ENCODE assay signal across 8 mouse cellular contexts in genomic region chr11:83442596-83443267, GRCm38 (mm10). TPM values are rescaled to one million over a fixed set of nuclear protein-coding genes. Genes with fewer than 3 reads are reported as not detected.
DNase-seq lines count a peak whose midpoint lies in the region; ATAC-seq and TF ChIP-seq lines count a peak whose summit lies in the region.

No protein-coding gene starts in this region.

- peaks cover 11% of the 10 kb centered on the region for H3K4me1 ChIP-seq in forebrain, embryonic 16.5 days (replicated peaks; ENCODE audit: control insufficient read depth, insufficient read depth, low read length)
- H3K4me1 ChIP-seq in hindbrain, embryonic 12.5 days = peaks cover 13% of the 10 kb centered on the region
- peaks cover 23% of the 10 kb centered on the region for H3K4me1 ChIP-seq in lung, embryonic 15.5 days
- H3K4me1 ChIP-seq in olfactory bulb, adult 2 months (ENCODE audit: control insufficient read depth, insufficient read depth, low read length) = peaks cover 16% of the 10 kb centered on the region

- peak overlapping the region; percentile 30 for H3K4me2 ChIP-seq in forebrain, embryonic 16.5 days (ENCODE audit: low read length)
- H3K4me2 ChIP-seq in hindbrain, embryonic 12.5 days (replicated peaks) = peak overlapping the region; percentile 46
- H3K4me2 ChIP-seq in lung, embryonic 15.5 days = peak overlapping the region; percentile 47

- 0 out of 2 replicates have a peak, but pooled peaks have one; percentile 16 for ATAC-seq in forebrain, embryonic 16.5 days
- no peak for ATAC-seq in hindbrain, embryonic 12.5 days (ENCODE audit: low FRiP score)
- ATAC-seq in lung, embryonic 15.5 days (ENCODE audit: borderline replicate concordance, extremely low read depth, low FRiP score, low TSS enrichment) = no peak

- no peak overlapping the region for H3K27ac ChIP-seq in forebrain, embryonic 16.5 days (ENCODE audit: low read length)
- no peak overlapping the region for H3K27ac ChIP-seq in hindbrain, embryonic 12.5 days
- H3K27ac ChIP-seq in lung, embryonic 15.5 days = no peak overlapping the region
- no peak overlapping the region for H3K27ac ChIP-seq in olfactory bulb, adult 2 months (ENCODE audit: insufficient read depth, low read depth, low read length)

- peak; percentile 87 for DNase-seq in R1 (ENCODE audit: low read depth, low spot score)
- peak; percentile 75 for DNase-seq in cerebellum, adult 11-12 months
- peak; percentile 61 to 82 for DNase-seq in layer of hippocampus, adult 8-10 months (ENCODE audit: low spot score in 2 of 2)
- peak; percentile 69 for DNase-seq in urinary bladder, postnatal 25 days (ENCODE audit: low spot score)

- H3K9me3 ChIP-seq in forebrain, embryonic 16.5 days (ENCODE audit: control insufficient read depth, low read length) = no peaks in the 10 kb centered on the region
- H3K9me3 ChIP-seq in hindbrain, embryonic 12.5 days (replicated peaks) = no peaks in the 10 kb centered on the region
- no peaks in the 10 kb centered on the region for H3K9me3 ChIP-seq in lung, embryonic 15.5 days

- no peak; the same call in 1 of the 2 replicates for TF ChIP-seq CTCF in olfactory bulb, adult 2 months (IDR thresholded peaks at IDR 0.05; ENCODE audit: insufficient read depth, low read depth, low read length)

- H3K9ac ChIP-seq in forebrain, embryonic 16.5 days (replicated peaks; ENCODE audit: low read depth, low read length) = no peak overlapping the region
- H3K9ac ChIP-seq in hindbrain, embryonic 12.5 days = no peak overlapping the region
- H3K9ac ChIP-seq in lung, embryonic 15.5 days = no peak overlapping the region

- H3K27me3 ChIP-seq in forebrain, embryonic 16.5 days (replicated peaks; ENCODE audit: control insufficient read depth, insufficient read depth, low read length) = peaks cover 38% of the 10 kb centered on the region
- peaks cover 61% of the 10 kb centered on the region for H3K27me3 ChIP-seq in hindbrain, embryonic 12.5 days
- peaks cover 54% of the 10 kb centered on the region for H3K27me3 ChIP-seq in lung, embryonic 15.5 days

- peak overlapping the region; percentile 6; the same call in 1 of the 2 replicates for H3K4me3 ChIP-seq in forebrain, embryonic 16.5 days (replicated peaks; ENCODE audit: low read length)
- peak overlapping the region; percentile 24 for H3K4me3 ChIP-seq in hindbrain, embryonic 12.5 days
- H3K4me3 ChIP-seq in lung, embryonic 15.5 days = peak overlapping the region; percentile 15
- H3K4me3 ChIP-seq in olfactory bulb, adult 2 months (ENCODE audit: insufficient read depth, low read depth, low read length) = peak overlapping the region; percentile 21

- no peaks in the 10 kb centered on the region for H3K36me3 ChIP-seq in forebrain, embryonic 16.5 days (ENCODE audit: control insufficient read depth, insufficient read depth)
- H3K36me3 ChIP-seq in hindbrain, embryonic 12.5 days = no peaks in the 10 kb centered on the region
- no peaks in the 10 kb centered on the region for H3K36me3 ChIP-seq in lung, embryonic 15.5 days

- TF ChIP-seq POLR2A in olfactory bulb, adult 2 months (IDR thresholded peaks at IDR 0.05; ENCODE audit: insufficient read depth, low read depth, low read length) = no peak

- whole genome bisulfite sequencing in forebrain, embryonic 16.5 days = 12% methylated on average over 28 of the region's 29 CpGs
- 15% methylated on average over 29 of the region's 29 CpGs for WGBS in hindbrain, embryonic 12.5 days
- 10% methylated on average over 29 of the region's 29 CpGs for WGBS in lung, embryonic 15.5 days
- 11% methylated on average over 29 of the region's 29 CpGs for WGBS in olfactory bulb, adult 2 months

RNA-seq across cellular contexts. Expression of gene 1700020L24Rik, which starts 5.3 kb away (rescaled TPM):
- 0.26 and 1.0 TPM in 2 replicates for polyA plus RNA-seq in forebrain, embryonic 16.5 days (2015; fragmentation: Nextera tagmentation; extraction: Ambion mirVana)
- polyA plus RNA-seq in hindbrain, embryonic 12.5 days (2016; fragmentation: Nextera tagmentation; extraction: Ambion mirVana) = 0.30 and 0.45 TPM in 2 replicates
- total RNA-seq in layer of hippocampus, adult 8-10 months (2022) = under 1 TPM in 2 of 4 experiments, not detected in 2; 0.40 to 0.51 TPM
- polyA plus RNA-seq in lung, embryonic 15.5 days (2015; fragmentation: Nextera tagmentation; extraction: Ambion mirVana) = 0.18 and 0.29 TPM in 2 replicates
- not detected in 2 replicates for polyA plus RNA-seq in olfactory bulb, adult 2 months (2012; ENCODE audit: insufficient read depth, insufficient read length, low replicate concordance, missing spikeins)

RNA-seq across cellular contexts. Expression of gene Gas2l2, which starts 13.5 kb away (rescaled TPM):
- polyA plus RNA-seq in forebrain, embryonic 16.5 days (2015; fragmentation: Nextera tagmentation; extraction: Ambion mirVana) = 0.39 and 0.81 TPM in 2 replicates
- 0.59 and 0.76 TPM in 2 replicates for polyA plus RNA-seq in hindbrain, embryonic 12.5 days (2016; fragmentation: Nextera tagmentation; extraction: Ambion mirVana)
- total RNA-seq in layer of hippocampus, adult 8-10 months (2022) = under 1 TPM; 0.43 to 0.56 (median 0.48) TPM
- polyA plus RNA-seq in lung, embryonic 15.5 days (2015; fragmentation: Nextera tagmentation; extraction: Ambion mirVana) = 0.32 and 0.35 TPM in 2 replicates
- not detected in 2 replicates for polyA plus RNA-seq in olfactory bulb, adult 2 months (2012; ENCODE audit: insufficient read depth, insufficient read length, low replicate concordance, missing spikeins)

RNA-seq across cellular contexts. Expression of gene Mmp28, which starts 20.1 kb away (rescaled TPM):
- polyA plus RNA-seq in forebrain, embryonic 16.5 days (2015; fragmentation: Nextera tagmentation; extraction: Ambion mirVana) = 1.8 and 1.9 TPM in 2 replicates
- 3.2 and 3.5 TPM in 2 replicates for polyA plus RNA-seq in hindbrain, embryonic 12.5 days (2016; fragmentation: Nextera tagmentation; extraction: Ambion mirVana)
- 1 to 10 TPM; 2.9 to 3.8 (median 3.7) TPM for total RNA-seq in layer of hippocampus, adult 8-10 months (2022)
- polyA plus RNA-seq in lung, embryonic 15.5 days (2015; fragmentation: Nextera tagmentation; extraction: Ambion mirVana) = 2.5 and 2.7 TPM in 2 replicates
- not detected in 2 replicates for polyA plus RNA-seq in olfactory bulb, adult 2 months (2012; ENCODE audit: insufficient read depth, insufficient read length, low replicate concordance, missing spikeins)

RNA-seq across cellular contexts. Expression of gene Taf15, which starts 30.2 kb away (rescaled TPM):
- 8.8 and 17.1 TPM in 2 replicates for polyA plus RNA-seq in forebrain, embryonic 16.5 days (2015; fragmentation: Nextera tagmentation; extraction: Ambion mirVana)
- 13.9 and 14.9 TPM in 2 replicates for polyA plus RNA-seq in hindbrain, embryonic 12.5 days (2016; fragmentation: Nextera tagmentation; extraction: Ambion mirVana)
- total RNA-seq in layer of hippocampus, adult 8-10 months (2022) = 10 to 100 TPM; 67.6 to 80.2 (median 69.6) TPM
- 11.0 and 11.3 TPM in 2 replicates for polyA plus RNA-seq in lung, embryonic 15.5 days (2015; fragmentation: Nextera tagmentation; extraction: Ambion mirVana)
- not detected in 2 replicates for polyA plus RNA-seq in olfactory bulb, adult 2 months (2012; ENCODE audit: insufficient read depth, insufficient read length, low replicate concordance, missing spikeins)

RNA-seq across cellular contexts. Expression of gene Rasl10b, which starts 33.8 kb away (rescaled TPM):
- 24.7 and 31.4 TPM in 2 replicates for polyA plus RNA-seq in forebrain, embryonic 16.5 days (2015; fragmentation: Nextera tagmentation; extraction: Ambion mirVana)
- polyA plus RNA-seq in hindbrain, embryonic 12.5 days (2016; fragmentation: Nextera tagmentation; extraction: Ambion mirVana) = 16.8 and 17.7 TPM in 2 replicates
- 100 to 1,000 TPM; 202 to 211 (median 208) TPM for total RNA-seq in layer of hippocampus, adult 8-10 months (2022)
- 1.3 and 1.8 TPM in 2 replicates for polyA plus RNA-seq in lung, embryonic 15.5 days (2015; fragmentation: Nextera tagmentation; extraction: Ambion mirVana)
- 96.6 TPM in 1 of 2 replicates, not detected in the other for polyA plus RNA-seq in olfactory bulb, adult 2 months (2012; ENCODE audit: insufficient read depth, insufficient read length, low replicate concordance, missing spikeins)
